Mouse (Mus musculus): ENCODE results near the gene Ywhag.

- TF ChIP-seq CTCF (conservative IDR thresholded peaks at IDR 0.05; ENCODE audit: low read length) (no peak), POU5F1 (IDR thresholded peaks at IDR 0.05; ENCODE audit: borderline replicate concordance, low read length) (no peak)
Measured at GRCm38 (mm10) chr5:135887675-135888102, 46.7 kb downstream of the Ywhag start, which contains the start of gene Hspb1.
